Mouse (Mus musculus) Muller cell, postnatal 12 days (primary cell): Measurements from ENCODE around the gene Pstk.
"Not testable (repeated sequence)": the region's sequence is repeated elsewhere in the genome, so short reads cannot be mapped to it uniquely, and the experiment has no call there.

Experiments
- DNase-seq: peaks from one replicate; pipeline ENCODE4 v3.0.0-alpha.2; 2015; ENCODE audit errors: inconsistent ontology term

Pstk gene

DNA sequence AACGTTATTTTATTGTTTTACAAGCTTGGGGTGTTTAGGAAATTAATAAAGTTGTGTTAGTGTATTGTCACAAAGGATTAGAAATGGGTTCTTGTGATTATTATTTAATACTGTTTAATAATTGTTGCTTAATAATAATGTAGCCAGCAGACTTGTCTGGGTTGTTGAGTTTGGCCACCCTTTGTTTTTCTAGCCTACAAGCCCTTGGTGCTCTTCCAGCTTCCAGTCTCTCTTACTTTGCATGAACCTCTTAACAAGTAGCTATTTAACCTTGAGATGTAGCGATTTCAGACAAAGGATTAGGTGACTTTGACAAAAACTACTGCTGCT, 41.0 kb downstream of the Pstk start:
- no peak for DNase-seq

DNA sequence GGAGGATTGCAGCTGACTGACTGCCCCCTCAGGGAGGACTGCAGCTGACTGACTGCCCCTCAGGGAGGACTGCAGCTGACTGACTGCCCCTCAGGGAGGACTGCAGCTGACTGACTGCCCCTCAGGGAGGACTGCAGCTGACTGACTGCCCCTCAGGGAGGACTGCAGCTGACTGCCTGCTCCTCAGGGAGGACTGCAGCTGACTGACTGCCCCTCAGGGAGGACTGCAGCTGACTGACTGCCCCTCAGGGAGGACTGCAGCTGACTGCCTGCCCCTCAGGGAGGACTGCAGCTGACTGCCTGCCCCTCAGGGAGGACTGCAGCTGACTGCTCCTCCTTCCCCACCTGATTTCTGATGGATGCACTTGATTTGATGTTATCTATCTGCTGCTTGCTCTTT, 45.8 kb downstream of the Pstk start:
- not testable (repeated sequence) for DNase-seq

DNA sequence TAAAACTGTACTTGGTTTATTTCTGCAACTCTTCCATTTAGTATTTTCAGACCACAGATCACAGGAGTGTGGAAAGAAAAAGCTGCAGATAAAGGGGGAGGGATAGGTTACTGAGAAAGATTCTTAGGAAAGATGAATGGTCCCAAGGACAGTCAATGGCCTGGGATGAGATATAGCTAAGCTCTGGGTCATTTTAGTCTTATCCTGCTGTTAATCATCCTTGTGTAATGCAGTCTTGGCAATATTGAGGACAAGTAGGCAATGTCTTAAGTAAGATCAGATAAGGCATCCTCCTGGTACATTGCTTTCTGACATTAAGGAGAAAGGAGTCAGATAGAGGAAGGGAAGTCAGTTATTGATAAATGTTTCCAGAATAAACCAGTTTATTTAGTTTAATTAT, 46.7 kb downstream of the Pstk start:
- no peak for DNase-seq

DNA sequence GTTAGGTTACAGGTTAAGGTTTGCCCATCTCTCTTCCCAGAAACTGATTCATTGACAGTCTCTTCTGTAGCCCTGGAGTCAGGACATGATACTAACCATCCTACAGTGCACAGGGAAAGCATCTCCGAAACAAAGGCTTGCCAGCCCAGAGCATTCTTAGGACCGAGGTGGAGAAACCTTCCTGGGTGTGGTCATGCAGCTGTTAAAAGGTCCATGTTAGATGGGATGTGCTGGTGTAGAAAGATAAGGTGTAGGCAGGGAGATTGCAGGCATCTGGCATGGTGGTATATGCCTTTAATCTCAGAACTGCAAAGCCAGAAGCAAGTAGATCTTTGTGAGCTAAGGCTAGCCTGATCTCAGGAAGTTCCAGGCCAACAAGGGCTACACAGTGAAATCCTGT, 54.0 kb downstream of the Pstk start:
- no peak for DNase-seq

DNA sequence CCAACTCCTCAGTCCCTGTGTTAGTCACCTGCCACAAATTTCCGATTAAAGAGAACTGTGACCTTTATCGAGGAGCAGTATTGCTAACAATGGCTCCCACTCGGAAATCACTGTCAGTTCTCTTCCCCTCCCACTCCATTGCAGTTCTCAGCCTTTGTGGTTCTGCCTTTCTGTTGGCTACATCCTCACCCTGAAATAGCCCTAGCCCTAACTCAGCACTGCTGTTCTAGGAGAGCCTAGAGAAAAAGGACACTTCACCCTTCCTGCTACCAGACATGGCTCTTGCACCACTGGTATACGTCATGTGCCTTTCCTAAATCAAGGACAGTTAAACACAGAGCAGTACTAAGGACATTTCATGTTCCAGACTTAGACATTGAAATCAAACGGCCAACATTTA, 56.4 kb downstream of the Pstk start:
- DNase-seq = no peak

DNA sequence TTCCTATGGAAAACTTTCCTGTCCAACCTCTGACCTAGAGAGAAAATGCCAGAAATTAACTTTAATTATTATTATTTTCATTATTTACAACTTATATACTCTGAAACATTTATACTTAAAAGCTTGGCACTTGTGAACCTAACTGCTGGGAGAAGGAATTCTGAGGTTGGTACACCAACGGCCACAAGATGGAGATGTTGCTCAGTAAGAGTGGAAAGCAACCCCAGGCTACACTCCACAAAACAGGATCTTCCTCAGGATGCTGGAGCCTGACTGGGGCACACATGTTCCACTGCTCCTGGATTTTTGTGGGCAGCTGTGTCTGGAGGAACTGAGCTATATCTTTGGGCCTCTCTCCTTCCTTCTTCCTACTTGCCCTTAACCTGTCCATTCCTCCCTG, 61.3 kb downstream of the Pstk start:
- peak; percentile 17 for DNase-seq

DNA sequence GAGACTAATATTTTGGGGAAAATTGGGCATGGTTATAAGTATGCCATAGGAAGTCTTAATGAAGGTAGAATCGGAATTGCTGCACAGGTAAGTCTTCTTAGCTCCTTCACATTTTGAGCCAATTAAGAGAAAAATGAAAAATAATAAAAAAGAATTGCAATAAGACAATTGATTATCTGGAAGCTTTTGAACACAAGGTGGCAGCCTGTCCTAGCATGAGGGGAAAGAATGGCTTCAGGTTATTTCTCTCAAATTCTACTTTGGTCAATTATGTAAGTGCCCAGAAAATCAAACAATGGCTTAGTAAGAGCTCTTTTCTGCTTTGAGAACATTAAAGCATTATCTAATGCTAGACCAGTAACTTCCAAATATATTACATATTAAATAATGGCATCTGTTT, 63.3 kb downstream of the Pstk start:
- DNase-seq = no peak

DNA sequence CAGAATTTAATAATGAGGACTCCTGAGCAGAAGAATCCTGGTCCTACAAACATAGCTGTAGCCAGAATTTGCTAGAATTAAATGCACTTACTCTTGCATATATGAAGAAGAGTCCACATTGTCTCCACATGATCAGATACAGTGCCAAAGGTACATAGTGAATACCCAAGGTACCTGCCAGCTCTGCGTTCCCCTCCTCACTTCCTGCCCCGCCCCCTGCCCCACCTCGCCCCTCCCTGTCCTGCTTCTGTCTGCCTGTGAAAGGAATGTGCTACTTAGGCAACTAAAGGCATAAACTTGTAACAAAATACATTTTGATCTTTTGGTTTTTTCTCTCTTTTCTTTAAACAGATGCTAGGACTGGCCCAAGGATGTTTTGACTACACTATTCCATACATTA, 66.1 kb downstream of the Pstk start:
- DNase-seq = no peak
